Mouse (Mus musculus): ENCODE measurements around the gene Kcnma1. TPM values are rescaled to one million over a fixed set of nuclear protein-coding genes. Genes with fewer than 3 reads are reported as not detected.

Gene Kcnma1
- polyA plus RNA-seq, 1 experiment from 2014 or later: 0.31 TPM

GRCm38 (mm10) chr14:23458560-23458959 lies 555.7 kb downstream of the Kcnma1 start:
- H3K9me3 ChIP-seq (ENCODE audit: control insufficient read depth, low read length): no peaks in the 10 kb centered on the region
- no peak overlapping the region for H3K9ac ChIP-seq (ENCODE audit: low read length)
- ATAC-seq (ENCODE audit: insufficient number of reproducible peaks, insufficient read depth, low FRiP score, low read depth): no peak
- no peaks in the 10 kb centered on the region for H3K4me1 ChIP-seq (ENCODE audit: control insufficient read depth in 2 of 2, insufficient read depth in 2 of 2, low read length in 2 of 2)
- H3K4me2 ChIP-seq (ENCODE audit: low read length): no peak overlapping the region
- no peaks in the 10 kb centered on the region for H3K36me3 ChIP-seq (ENCODE audit: control insufficient read depth, insufficient read depth, low read length)
- H3K4me3 ChIP-seq (ENCODE audit: control insufficient read depth in 1 of 2, insufficient read depth in 1 of 2, low read depth in 1 of 2, low read length in 2 of 2): no peak overlapping the region
- no peaks in the 10 kb centered on the region for H3K27me3 ChIP-seq (ENCODE audit: control insufficient read depth, insufficient read depth, low read length)
- H3K27ac ChIP-seq (replicated peaks in 1 of 2; ENCODE audit: control insufficient read depth in 1 of 2, insufficient read depth in 1 of 2, low read depth in 2 of 2, low read length in 2 of 2): no peak overlapping the region
- 49% methylated on average over 4 of the region's 4 CpGs for whole genome bisulfite sequencing

- Histone ChIP-seq H3K36me3 (ENCODE audit: control insufficient read depth, insufficient read depth, low read length) (no peaks in the 10 kb centered on the region), H3K9ac (ENCODE audit: low read length) (no peak overlapping the region), H3K27ac (replicated peaks in 1 of 2; ENCODE audit: control insufficient read depth in 1 of 2, insufficient read depth in 1 of 2, low read depth in 2 of 2, low read length in 2 of 2) (no peak overlapping the region), H3K4me3 (ENCODE audit: control insufficient read depth in 1 of 2, insufficient read depth in 1 of 2, low read depth in 1 of 2, low read length in 2 of 2) (no peak overlapping the region), H3K4me1 (ENCODE audit: control insufficient read depth in 2 of 2, insufficient read depth in 2 of 2, low read length in 2 of 2) (no peaks in the 10 kb centered on the region), H3K4me2 (ENCODE audit: low read length) (no peak overlapping the region), H3K27me3 (ENCODE audit: control insufficient read depth, insufficient read depth, low read length) (no peaks in the 10 kb centered on the region), H3K9me3 (ENCODE audit: control insufficient read depth, low read length) (no peaks in the 10 kb centered on the region)
- ATAC-seq (ENCODE audit: insufficient number of reproducible peaks, insufficient read depth, low FRiP score, low read depth): no peak
- WGBS: 72% methylated on average over 6 of the region's 6 CpGs
These were observed 562.6 kb downstream of the Kcnma1 start for GRCm38 (mm10) chr14:23451681-23452080.

- H3K9ac ChIP-seq (ENCODE audit: low read length): no peak overlapping the region
- 71% methylated on average over 3 of the region's 3 CpGs for WGBS
- no peaks in the 10 kb centered on the region for H3K27me3 ChIP-seq (ENCODE audit: control insufficient read depth, insufficient read depth, low read length)
- no peak overlapping the region for H3K27ac ChIP-seq (replicated peaks in 1 of 2; ENCODE audit: control insufficient read depth in 1 of 2, insufficient read depth in 1 of 2, low read depth in 2 of 2, low read length in 2 of 2)
- no peak overlapping the region for H3K4me3 ChIP-seq (ENCODE audit: control insufficient read depth in 1 of 2, insufficient read depth in 1 of 2, low read depth in 1 of 2, low read length in 2 of 2)
- ATAC-seq (ENCODE audit: insufficient number of reproducible peaks, insufficient read depth, low FRiP score, low read depth): no peak
- no peaks in the 10 kb centered on the region for H3K4me1 ChIP-seq (ENCODE audit: control insufficient read depth in 2 of 2, insufficient read depth in 2 of 2, low read length in 2 of 2)
- H3K36me3 ChIP-seq (ENCODE audit: control insufficient read depth, insufficient read depth, low read length): no peaks in the 10 kb centered on the region
- no peaks in the 10 kb centered on the region for H3K9me3 ChIP-seq (ENCODE audit: control insufficient read depth, low read length)
- H3K4me2 ChIP-seq (ENCODE audit: low read length): no peak overlapping the region
These were observed 576.8 kb downstream of the Kcnma1 start for GRCm38 (mm10) chr14:23437467-23437866.

- H3K9me3 ChIP-seq (ENCODE audit: control insufficient read depth, low read length): no peaks in the 10 kb centered on the region
- H3K4me3 ChIP-seq (ENCODE audit: control insufficient read depth in 1 of 2, insufficient read depth in 1 of 2, low read depth in 1 of 2, low read length in 2 of 2): no peak overlapping the region
- no peak overlapping the region for H3K4me2 ChIP-seq (ENCODE audit: low read length)
- 62% methylated on average over 8 of the region's 8 CpGs for WGBS
- no peak overlapping the region for H3K27ac ChIP-seq (replicated peaks in 1 of 2; ENCODE audit: control insufficient read depth in 1 of 2, insufficient read depth in 1 of 2, low read depth in 2 of 2, low read length in 2 of 2)
- H3K36me3 ChIP-seq (ENCODE audit: control insufficient read depth, insufficient read depth, low read length): no peaks in the 10 kb centered on the region
- H3K27me3 ChIP-seq (ENCODE audit: control insufficient read depth, insufficient read depth, low read length): no peaks in the 10 kb centered on the region
- no peaks in the 10 kb centered on the region for H3K4me1 ChIP-seq (ENCODE audit: control insufficient read depth in 2 of 2, insufficient read depth in 2 of 2, low read length in 2 of 2)
- no peak for ATAC-seq (ENCODE audit: insufficient number of reproducible peaks, insufficient read depth, low FRiP score, low read depth)
- H3K9ac ChIP-seq (ENCODE audit: low read length): no peak overlapping the region
These were observed 578.4 kb downstream of the Kcnma1 start for GRCm38 (mm10) chr14:23435861-23436260.

- Histone ChIP-seq H3K4me2 (ENCODE audit: low read length) (no peak overlapping the region), H3K4me3 (ENCODE audit: control insufficient read depth in 1 of 2, insufficient read depth in 1 of 2, low read depth in 1 of 2, low read length in 2 of 2) (no peak overlapping the region), H3K36me3 (ENCODE audit: control insufficient read depth, insufficient read depth, low read length) (no peaks in the 10 kb centered on the region), H3K27me3 (ENCODE audit: control insufficient read depth, insufficient read depth, low read length) (no peaks in the 10 kb centered on the region), H3K9ac (ENCODE audit: low read length) (no peak overlapping the region), H3K9me3 (ENCODE audit: control insufficient read depth, low read length) (no peaks in the 10 kb centered on the region), H3K4me1 (ENCODE audit: control insufficient read depth in 2 of 2, insufficient read depth in 2 of 2, low read length in 2 of 2) (no peaks in the 10 kb centered on the region), H3K27ac (replicated peaks in 1 of 2; ENCODE audit: control insufficient read depth in 1 of 2, insufficient read depth in 1 of 2, low read depth in 2 of 2, low read length in 2 of 2) (no peak overlapping the region)
- ATAC-seq (ENCODE audit: insufficient number of reproducible peaks, insufficient read depth, low FRiP score, low read depth): no peak
- WGBS: 76% methylated on average over 2 of the region's 2 CpGs
These were observed 584.3 kb downstream of the Kcnma1 start for GRCm38 (mm10) chr14:23430006-23430405.

- no peak overlapping the region for H3K4me2 ChIP-seq (ENCODE audit: low read length)
- H3K9me3 ChIP-seq (ENCODE audit: control insufficient read depth, low read length): no peaks in the 10 kb centered on the region
- H3K27ac ChIP-seq (replicated peaks in 1 of 2; ENCODE audit: control insufficient read depth in 1 of 2, insufficient read depth in 1 of 2, low read depth in 2 of 2, low read length in 2 of 2): no peak overlapping the region
- H3K9ac ChIP-seq (ENCODE audit: low read length): no peak overlapping the region
- H3K4me3 ChIP-seq (ENCODE audit: control insufficient read depth in 1 of 2, insufficient read depth in 1 of 2, low read depth in 1 of 2, low read length in 2 of 2): no peak overlapping the region
- no peaks in the 10 kb centered on the region for H3K4me1 ChIP-seq (ENCODE audit: control insufficient read depth in 2 of 2, insufficient read depth in 2 of 2, low read length in 2 of 2)
- no peaks in the 10 kb centered on the region for H3K27me3 ChIP-seq (ENCODE audit: control insufficient read depth, insufficient read depth, low read length)
- no peaks in the 10 kb centered on the region for H3K36me3 ChIP-seq (ENCODE audit: control insufficient read depth, insufficient read depth, low read length)
- ATAC-seq (ENCODE audit: insufficient number of reproducible peaks, insufficient read depth, low FRiP score, low read depth): no peak
- WGBS: 19% methylated on average over 4 of the region's 4 CpGs
These were observed 585.2 kb downstream of the Kcnma1 start for GRCm38 (mm10) chr14:23429043-23429442.

DNA sequence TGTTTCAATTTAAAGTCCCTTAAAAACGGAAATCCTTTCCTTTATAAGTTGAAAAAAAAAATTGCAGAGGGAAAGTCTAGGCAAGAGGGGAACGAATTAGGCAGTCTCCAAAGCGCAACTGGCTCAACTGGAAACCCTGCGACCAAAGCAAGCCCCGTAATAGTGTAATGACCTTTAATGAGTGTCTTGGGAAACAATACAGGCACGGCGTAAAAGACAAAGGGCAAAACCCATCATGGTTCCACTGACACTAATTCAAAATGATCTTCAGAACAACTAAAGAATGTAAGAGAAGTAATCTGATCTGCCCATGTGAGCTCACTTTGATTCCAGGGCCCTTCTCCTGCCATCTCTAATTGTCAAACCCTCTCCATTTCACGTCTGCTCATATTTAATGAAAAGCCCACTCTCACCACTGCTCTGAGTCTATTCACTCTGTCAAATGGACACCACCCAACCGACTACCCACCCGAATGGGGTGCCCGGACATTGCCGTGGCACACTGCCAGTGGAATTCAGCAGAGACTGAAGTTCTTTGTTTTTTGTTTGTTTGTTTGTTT lies 591.7 kb downstream of the Kcnma1 start:
- H3K4me3 ChIP-seq (ENCODE audit: control insufficient read depth in 1 of 2, insufficient read depth in 1 of 2, low read depth in 1 of 2, low read length in 2 of 2): no peak overlapping the region
- H3K9me3 ChIP-seq (ENCODE audit: control insufficient read depth, low read length): no peaks in the 10 kb centered on the region
- H3K27ac ChIP-seq (replicated peaks in 1 of 2; ENCODE audit: control insufficient read depth in 1 of 2, insufficient read depth in 1 of 2, low read depth in 2 of 2, low read length in 2 of 2): no peak overlapping the region
- 84% methylated on average over 12 of the region's 12 CpGs for WGBS
- H3K4me1 ChIP-seq (ENCODE audit: control insufficient read depth in 2 of 2, insufficient read depth in 2 of 2, low read length in 2 of 2): no peaks in the 10 kb centered on the region
- H3K4me2 ChIP-seq (ENCODE audit: low read length): no peak overlapping the region
- H3K36me3 ChIP-seq (ENCODE audit: control insufficient read depth, insufficient read depth, low read length): no peaks in the 10 kb centered on the region
- no peaks in the 10 kb centered on the region for H3K27me3 ChIP-seq (ENCODE audit: control insufficient read depth, insufficient read depth, low read length)
- no peak for ATAC-seq (ENCODE audit: insufficient number of reproducible peaks, insufficient read depth, low FRiP score, low read depth)
- no peak overlapping the region for H3K9ac ChIP-seq (ENCODE audit: low read length)

DNA sequence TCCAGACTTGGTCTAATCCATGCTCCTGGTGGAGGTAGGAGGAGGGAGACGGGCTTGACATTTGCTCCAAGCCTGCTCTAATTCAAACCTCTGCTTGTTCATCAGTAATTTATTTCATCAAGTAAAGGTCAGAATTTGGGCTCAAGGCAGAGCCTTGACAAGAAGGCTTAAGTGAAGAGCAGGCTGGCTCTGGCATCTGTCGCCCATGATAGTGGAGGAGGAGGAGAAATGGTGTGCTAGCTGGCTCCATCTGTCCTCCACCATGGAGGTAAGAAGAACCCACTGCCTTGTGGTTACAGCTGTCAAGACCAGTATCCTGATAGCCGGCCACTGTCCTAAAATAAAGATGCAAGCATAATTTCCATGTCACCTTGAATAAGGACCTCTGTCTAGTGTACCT lies 595.3 kb downstream of the Kcnma1 start:
- no peak overlapping the region for H3K4me3 ChIP-seq (ENCODE audit: control insufficient read depth in 1 of 2, insufficient read depth in 1 of 2, low read depth in 1 of 2, low read length in 2 of 2)
- ATAC-seq (ENCODE audit: insufficient number of reproducible peaks, insufficient read depth, low FRiP score, low read depth): no peak
- WGBS: 73% methylated on average over 3 of the region's 3 CpGs

More for the DNA sequence above, 595.3 kb downstream of the Kcnma1 start:
- Histone ChIP-seq H3K9me3 (ENCODE audit: control insufficient read depth, low read length) (no peaks in the 10 kb centered on the region), H3K4me1 (ENCODE audit: control insufficient read depth in 2 of 2, insufficient read depth in 2 of 2, low read length in 2 of 2) (no peaks in the 10 kb centered on the region), H3K9ac (ENCODE audit: low read length) (no peak overlapping the region), H3K36me3 (ENCODE audit: control insufficient read depth, insufficient read depth, low read length) (no peaks in the 10 kb centered on the region), H3K4me2 (ENCODE audit: low read length) (no peak overlapping the region), H3K27me3 (ENCODE audit: control insufficient read depth, insufficient read depth, low read length) (no peaks in the 10 kb centered on the region), H3K27ac (replicated peaks in 1 of 2; ENCODE audit: control insufficient read depth in 1 of 2, insufficient read depth in 1 of 2, low read depth in 2 of 2, low read length in 2 of 2) (no peak overlapping the region)
